Mouse (Mus musculus): Measurements from ENCODE around the gene Mrrf. TPM values are rescaled to one million over a fixed set of nuclear protein-coding genes. Genes with fewer than 3 reads are reported as not detected.

The Mrrf gene
- polyA plus RNA-seq, 1 experiment from 2014 or later = 39.3 TPM

GRCm38 (mm10) chr2:36207071-36207470 is 70.9 kb downstream of the Mrrf start:
- WGBS = 15% methylated on average over 11 of the region's 11 CpGs
- DNase-seq (ENCODE audit: low spot score) (peak; percentile 77), ATAC-seq (replicated peaks; ENCODE audit: insufficient number of reproducible peaks, low FRiP score, low TSS enrichment, low read depth) (peak; percentile 56; the same call in 1 of the 2 replicates)
- Histone ChIP-seq H3K27me3 (ENCODE audit: control insufficient read depth, insufficient read depth, low read length) (peaks cover 12% of the 10 kb centered on the region), H3K4me2 (ENCODE audit: low read depth, low read length) (no peak overlapping the region), H3K9me3 (replicated peaks; ENCODE audit: control insufficient read depth, low read length) (no peaks in the 10 kb centered on the region), H3K9ac (replicated peaks; ENCODE audit: low read length) (no peak overlapping the region), H3K36me3 (replicated peaks; ENCODE audit: control insufficient read depth, insufficient read depth, low read depth, low read length) (no peaks in the 10 kb centered on the region), H3K27ac (replicated peaks; ENCODE audit: low read depth, low read length) (no peak overlapping the region), H3K4me1 (ENCODE audit: control insufficient read depth, insufficient read depth, low read length) (peaks cover 2% of the 10 kb centered on the region; the same call in 1 of the 2 replicates), H3K4me3 (ENCODE audit: low read depth, low read length) (no peak overlapping the region)

DNA sequence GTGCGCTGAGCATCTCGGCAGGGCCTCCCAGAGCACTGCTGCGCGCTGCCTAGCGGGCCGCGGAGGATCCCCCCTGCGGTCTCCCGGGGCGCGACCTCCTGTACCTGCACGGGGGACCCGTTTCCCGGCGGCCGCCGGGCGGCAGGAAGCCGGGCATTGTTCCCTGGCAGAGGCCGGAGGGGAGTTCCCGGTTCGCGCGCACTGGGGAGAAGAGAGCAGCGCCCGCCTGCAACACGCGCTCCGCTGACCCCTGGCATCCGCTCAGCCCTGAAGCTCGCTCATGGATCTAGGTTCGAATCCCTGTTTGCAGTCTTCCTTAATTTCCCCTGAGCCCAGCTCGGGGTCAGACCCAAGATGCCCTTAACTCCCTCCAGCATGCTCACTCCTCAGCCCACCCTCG is 74.6 kb downstream of the Mrrf start:
- Histone ChIP-seq H3K9ac (replicated peaks; ENCODE audit: low read length) (no peak overlapping the region), H3K4me3 (ENCODE audit: low read depth, low read length) (no peak overlapping the region), H3K9me3 (replicated peaks; ENCODE audit: control insufficient read depth, low read length) (no peaks in the 10 kb centered on the region), H3K4me1 (ENCODE audit: control insufficient read depth, insufficient read depth, low read length) (peaks cover 2% of the 10 kb centered on the region; the same call in 1 of the 2 replicates), H3K27ac (replicated peaks; ENCODE audit: low read depth, low read length) (no peak overlapping the region; the same call in 1 of the 2 replicates), H3K36me3 (replicated peaks; ENCODE audit: control insufficient read depth, insufficient read depth, low read depth, low read length) (no peaks in the 10 kb centered on the region), H3K27me3 (ENCODE audit: control insufficient read depth, insufficient read depth, low read length) (no peaks in the 10 kb centered on the region), H3K4me2 (ENCODE audit: low read depth, low read length) (no peak overlapping the region)
- DNase-seq (ENCODE audit: low spot score) (peak; percentile 51), ATAC-seq (replicated peaks; ENCODE audit: insufficient number of reproducible peaks, low FRiP score, low TSS enrichment, low read depth) (no peak)
- WGBS = 1% methylated on average over 31 of the region's 34 CpGs

DNA sequence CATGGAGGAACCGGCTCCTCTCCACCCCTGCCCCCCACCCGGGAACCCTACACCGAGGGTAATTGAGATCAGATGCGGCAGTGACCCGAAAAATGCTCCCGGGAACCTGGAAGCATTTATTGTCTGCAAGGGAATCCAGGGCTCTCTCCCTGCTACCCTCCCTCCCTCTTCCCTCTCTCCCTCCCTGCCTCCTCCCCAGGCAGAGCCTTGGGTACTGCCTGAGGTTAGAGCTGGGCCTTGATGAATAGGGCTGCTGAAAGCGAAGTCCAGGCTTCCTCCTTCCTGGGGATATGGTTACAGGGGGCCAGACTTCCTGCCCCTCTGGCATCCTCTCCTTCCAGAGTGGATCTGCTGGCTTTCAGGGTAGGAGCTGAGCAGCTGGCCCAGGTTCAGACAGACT is 75.6 kb downstream of the Mrrf start:
- Histone ChIP-seq H3K27ac (replicated peaks; ENCODE audit: low read depth, low read length) (0 out of 2 replicates have a peak overlapping the region, but pooled peaks have one; percentile 43), H3K36me3 (replicated peaks; ENCODE audit: control insufficient read depth, insufficient read depth, low read depth, low read length) (no peaks in the 10 kb centered on the region), H3K27me3 (ENCODE audit: control insufficient read depth, insufficient read depth, low read length) (no peaks in the 10 kb centered on the region), H3K4me2 (ENCODE audit: low read depth, low read length) (0 out of 2 replicates have a peak overlapping the region, but pooled peaks have one; percentile 0), H3K4me3 (ENCODE audit: low read depth, low read length) (no peak overlapping the region), H3K4me1 (ENCODE audit: control insufficient read depth, insufficient read depth, low read length) (peaks cover 2% of the 10 kb centered on the region; the same call in 1 of the 2 replicates), H3K9me3 (replicated peaks; ENCODE audit: control insufficient read depth, low read length) (no peaks in the 10 kb centered on the region), H3K9ac (replicated peaks; ENCODE audit: low read length) (no peak overlapping the region)
- DNase-seq (ENCODE audit: low spot score) (peak; percentile 93), ATAC-seq (replicated peaks; ENCODE audit: insufficient number of reproducible peaks, low FRiP score, low TSS enrichment, low read depth) (peak; percentile 55; the same call in 1 of the 2 replicates)
- WGBS = 3% methylated on average over 7 of the region's 7 CpGs

- DNase-seq (ENCODE audit: low spot score) (no peak), ATAC-seq (replicated peaks; ENCODE audit: insufficient number of reproducible peaks, low FRiP score, low TSS enrichment, low read depth) (no peak)
- Histone ChIP-seq H3K4me2 (ENCODE audit: low read depth, low read length) (no peak overlapping the region; the same call in 1 of the 2 replicates), H3K4me1 (ENCODE audit: control insufficient read depth, insufficient read depth, low read length) (peaks cover 2% of the 10 kb centered on the region; the same call in 1 of the 2 replicates), H3K36me3 (replicated peaks; ENCODE audit: control insufficient read depth, insufficient read depth, low read depth, low read length) (no peaks in the 10 kb centered on the region), H3K9ac (replicated peaks; ENCODE audit: low read length) (no peak overlapping the region), H3K27me3 (ENCODE audit: control insufficient read depth, insufficient read depth, low read length) (no peaks in the 10 kb centered on the region), H3K27ac (replicated peaks; ENCODE audit: low read depth, low read length) (no peak overlapping the region), H3K4me3 (ENCODE audit: low read depth, low read length) (no peak overlapping the region), H3K9me3 (replicated peaks; ENCODE audit: control insufficient read depth, low read length) (no peaks in the 10 kb centered on the region)
- WGBS = 42% methylated on average over 7 of the region's 7 CpGs
Observed at GRCm38 (mm10) chr2:36213108-36213507, 76.9 kb downstream of the Mrrf start.

DNA sequence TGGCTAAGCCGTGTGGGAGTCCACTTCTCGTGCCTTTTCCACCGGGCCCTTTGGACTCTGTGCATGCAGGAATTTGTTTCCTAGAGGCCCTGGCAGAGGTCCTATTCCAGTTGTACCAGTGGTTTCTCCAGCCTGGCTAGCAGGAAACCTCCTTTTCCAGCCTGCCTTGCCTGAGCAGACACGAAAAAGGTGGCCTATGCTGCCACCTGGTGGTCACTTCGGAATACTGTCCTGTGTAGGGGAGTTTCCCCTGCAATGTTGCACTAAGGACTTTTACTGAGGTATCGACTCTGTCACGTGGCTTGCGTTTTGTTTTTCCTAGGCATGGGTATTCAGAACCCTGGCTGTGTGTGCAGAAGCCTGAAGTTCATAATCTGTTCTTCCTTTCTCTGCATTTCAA is 77.8 kb downstream of the Mrrf start:
- no peak overlapping the region for H3K27ac ChIP-seq (replicated peaks; ENCODE audit: low read depth, low read length)
- ATAC-seq (replicated peaks; ENCODE audit: insufficient number of reproducible peaks, low FRiP score, low TSS enrichment, low read depth) (peak; percentile 56), DNase-seq (ENCODE audit: low spot score) (peak; percentile 95)
- no peak overlapping the region for H3K4me3 ChIP-seq (ENCODE audit: low read depth, low read length)
- no peaks in the 10 kb centered on the region for H3K36me3 ChIP-seq (replicated peaks; ENCODE audit: control insufficient read depth, insufficient read depth, low read depth, low read length)
- no peak overlapping the region for H3K4me2 ChIP-seq (ENCODE audit: low read depth, low read length)
- 9% methylated on average over 8 of the region's 8 CpGs for WGBS
- H3K4me1 ChIP-seq (ENCODE audit: control insufficient read depth, insufficient read depth, low read length) = peaks cover 2% of the 10 kb centered on the region; the same call in 1 of the 2 replicates
- H3K27me3 ChIP-seq (ENCODE audit: control insufficient read depth, insufficient read depth, low read length) = no peaks in the 10 kb centered on the region
- no peak overlapping the region for H3K9ac ChIP-seq (replicated peaks; ENCODE audit: low read length)
- no peaks in the 10 kb centered on the region for H3K9me3 ChIP-seq (replicated peaks; ENCODE audit: control insufficient read depth, low read length)

GRCm38 (mm10) chr2:36214425-36214824 is 78.2 kb downstream of the Mrrf start:
- no peak overlapping the region for H3K4me3 ChIP-seq (ENCODE audit: low read depth, low read length)
- no peaks in the 10 kb centered on the region for H3K36me3 ChIP-seq (replicated peaks; ENCODE audit: control insufficient read depth, insufficient read depth, low read depth, low read length)
- ATAC-seq (replicated peaks; ENCODE audit: insufficient number of reproducible peaks, low FRiP score, low TSS enrichment, low read depth) (no peak), DNase-seq (ENCODE audit: low spot score) (peak; percentile 52)
- WGBS = 67% methylated on average over 5 of the region's 5 CpGs
- no peak overlapping the region for H3K9ac ChIP-seq (replicated peaks; ENCODE audit: low read length)
- peaks cover 2% of the 10 kb centered on the region; the same call in 1 of the 2 replicates for H3K4me1 ChIP-seq (ENCODE audit: control insufficient read depth, insufficient read depth, low read length)
- no peaks in the 10 kb centered on the region for H3K9me3 ChIP-seq (replicated peaks; ENCODE audit: control insufficient read depth, low read length)
- H3K27ac ChIP-seq (replicated peaks; ENCODE audit: low read depth, low read length) = no peak overlapping the region
- no peaks in the 10 kb centered on the region for H3K27me3 ChIP-seq (ENCODE audit: control insufficient read depth, insufficient read depth, low read length)
- H3K4me2 ChIP-seq (ENCODE audit: low read depth, low read length) = no peak overlapping the region

DNA sequence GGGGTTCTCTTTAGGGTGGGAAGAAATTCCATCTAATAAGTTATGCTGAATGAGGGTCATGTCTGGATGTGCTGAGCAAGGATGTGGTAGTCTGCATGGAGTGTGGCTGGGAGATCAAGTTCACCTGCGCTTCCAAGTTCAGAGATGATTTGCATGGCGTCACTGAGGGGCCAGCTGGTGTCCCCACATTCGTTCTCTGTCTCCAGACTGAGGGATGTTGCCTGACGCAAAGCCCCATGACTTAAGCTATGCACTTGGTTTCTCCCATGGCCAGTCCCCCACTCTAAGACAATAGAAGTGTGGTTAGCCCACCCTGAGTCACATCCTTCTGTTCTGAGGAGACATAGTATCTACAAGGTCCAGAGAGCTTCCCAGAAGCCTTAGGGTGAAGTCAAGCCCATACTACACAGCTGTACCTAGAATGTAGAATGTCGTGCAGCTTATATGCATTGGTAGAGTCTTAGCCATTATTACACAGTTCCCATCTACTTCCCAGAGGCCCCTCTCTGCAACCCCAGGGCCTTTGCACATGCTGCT is 79.1 kb downstream of the Mrrf start:
- no peaks in the 10 kb centered on the region for H3K36me3 ChIP-seq (replicated peaks; ENCODE audit: control insufficient read depth, insufficient read depth, low read depth, low read length)
- no peak overlapping the region for H3K4me2 ChIP-seq (ENCODE audit: low read depth, low read length)
- no peaks in the 10 kb centered on the region for H3K27me3 ChIP-seq (ENCODE audit: control insufficient read depth, insufficient read depth, low read length)
- H3K9me3 ChIP-seq (replicated peaks; ENCODE audit: control insufficient read depth, low read length) = no peaks in the 10 kb centered on the region
- 94% methylated on average over 5 of the region's 5 CpGs for WGBS
- H3K4me1 ChIP-seq (ENCODE audit: control insufficient read depth, insufficient read depth, low read length) = peaks cover 2% of the 10 kb centered on the region; the same call in 1 of the 2 replicates
- ATAC-seq (replicated peaks; ENCODE audit: insufficient number of reproducible peaks, low FRiP score, low TSS enrichment, low read depth) = no peak
- H3K4me3 ChIP-seq (ENCODE audit: low read depth, low read length) = no peak overlapping the region
- no peak for DNase-seq (ENCODE audit: low spot score)
- H3K27ac ChIP-seq (replicated peaks; ENCODE audit: low read depth, low read length) = no peak overlapping the region
- H3K9ac ChIP-seq (replicated peaks; ENCODE audit: low read length) = no peak overlapping the region

DNA sequence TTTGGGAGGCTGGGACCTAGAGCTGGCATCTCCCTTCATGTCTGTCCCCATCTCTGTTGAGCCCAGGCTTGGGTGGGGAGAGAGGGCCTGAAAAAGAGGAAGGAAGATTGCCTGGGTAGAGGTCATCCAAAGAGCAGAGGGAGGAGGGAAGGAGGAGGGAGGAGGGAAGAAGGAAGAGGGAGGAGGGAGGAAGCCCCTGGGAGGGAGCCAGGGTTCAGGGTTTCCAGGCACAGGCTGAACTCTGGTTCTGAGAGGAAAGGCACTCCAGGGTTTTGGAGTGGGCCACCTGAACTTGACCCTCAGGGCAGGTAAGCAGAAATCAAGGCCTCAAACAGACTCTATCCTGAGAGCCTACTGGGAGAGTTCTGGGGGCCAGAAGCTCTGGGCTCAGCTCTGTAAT is 80.4 kb downstream of the Mrrf start:
- Histone ChIP-seq H3K9me3 (replicated peaks; ENCODE audit: control insufficient read depth, low read length) (no peaks in the 10 kb centered on the region), H3K27ac (replicated peaks; ENCODE audit: low read depth, low read length) (no peak overlapping the region), H3K4me2 (ENCODE audit: low read depth, low read length) (no peak overlapping the region), H3K36me3 (replicated peaks; ENCODE audit: control insufficient read depth, insufficient read depth, low read depth, low read length) (no peaks in the 10 kb centered on the region), H3K4me1 (ENCODE audit: control insufficient read depth, insufficient read depth, low read length) (peaks cover 2% of the 10 kb centered on the region; the same call in 1 of the 2 replicates), H3K27me3 (ENCODE audit: control insufficient read depth, insufficient read depth, low read length) (no peaks in the 10 kb centered on the region), H3K4me3 (ENCODE audit: low read depth, low read length) (no peak overlapping the region), H3K9ac (replicated peaks; ENCODE audit: low read length) (no peak overlapping the region)
- ATAC-seq (replicated peaks; ENCODE audit: insufficient number of reproducible peaks, low FRiP score, low TSS enrichment, low read depth) = no peak
- no peak for DNase-seq (ENCODE audit: low spot score)
